Mouse (Mus musculus) testis, postnatal 14 days (tissue): ENCODE measurements at regions not wholly inside any gene's neighbourhood (a gene's known extent, or its start where the extent isn't known, plus 50 kb on each side); places are given as distances from the start of the nearest gene placed in this dataset.
"Not testable (repeated sequence)": the region's sequence is repeated elsewhere in the genome, so short reads cannot be mapped to it uniquely, and the experiment has no call there.

ENCODE experiments used
- DNase-seq: peaks from one replicate; pipeline ENCODE4 v3.0.0; 2021; ENCODE audit warnings: low spot score

DNA sequence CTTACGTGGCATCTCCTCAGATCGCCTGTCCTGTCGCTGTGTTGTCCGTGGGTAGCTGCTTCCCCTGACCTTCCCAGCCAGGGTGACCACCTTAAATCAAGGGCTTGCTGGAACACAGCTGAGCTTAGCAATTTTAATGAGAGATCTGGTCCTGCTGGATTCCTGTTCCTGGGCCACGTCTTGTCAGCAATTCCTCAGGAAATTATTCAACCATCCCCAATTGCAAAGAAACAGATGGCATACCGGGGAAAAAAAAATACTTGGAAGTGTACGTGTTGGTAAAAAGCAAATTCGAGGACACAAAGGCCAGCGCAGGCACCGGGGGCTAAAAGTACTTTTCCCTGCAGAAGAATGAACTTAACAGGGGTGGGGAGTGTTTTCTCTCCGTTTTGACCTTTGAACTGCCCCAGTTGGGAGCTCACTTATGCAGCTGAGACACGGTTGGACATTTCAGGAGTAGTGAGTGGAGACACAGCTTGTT is 107.0 kb upstream of the Rhobtb1 start:
- DNase-seq = no peak

DNA sequence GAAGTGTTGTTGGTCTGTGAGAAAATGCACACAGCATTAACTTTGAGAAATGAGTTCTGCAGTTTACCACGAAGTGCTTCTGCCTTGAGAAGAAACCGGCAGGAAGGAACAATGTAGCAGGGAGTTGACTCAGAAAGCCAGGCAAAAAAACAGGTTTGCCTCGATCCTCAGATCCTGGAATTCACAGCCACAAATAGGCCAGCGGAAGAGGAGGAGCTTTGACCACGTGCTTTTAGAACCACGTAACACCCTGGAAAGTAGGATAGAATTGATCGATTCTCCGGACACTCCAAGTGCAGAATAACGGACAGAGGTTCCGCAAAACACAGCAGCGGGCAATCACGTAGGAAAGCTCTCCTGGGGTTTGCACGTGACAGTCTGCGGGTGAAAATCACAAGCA is 106.0 kb upstream of the Rhobtb1 start:
- DNase-seq = no peak

DNA sequence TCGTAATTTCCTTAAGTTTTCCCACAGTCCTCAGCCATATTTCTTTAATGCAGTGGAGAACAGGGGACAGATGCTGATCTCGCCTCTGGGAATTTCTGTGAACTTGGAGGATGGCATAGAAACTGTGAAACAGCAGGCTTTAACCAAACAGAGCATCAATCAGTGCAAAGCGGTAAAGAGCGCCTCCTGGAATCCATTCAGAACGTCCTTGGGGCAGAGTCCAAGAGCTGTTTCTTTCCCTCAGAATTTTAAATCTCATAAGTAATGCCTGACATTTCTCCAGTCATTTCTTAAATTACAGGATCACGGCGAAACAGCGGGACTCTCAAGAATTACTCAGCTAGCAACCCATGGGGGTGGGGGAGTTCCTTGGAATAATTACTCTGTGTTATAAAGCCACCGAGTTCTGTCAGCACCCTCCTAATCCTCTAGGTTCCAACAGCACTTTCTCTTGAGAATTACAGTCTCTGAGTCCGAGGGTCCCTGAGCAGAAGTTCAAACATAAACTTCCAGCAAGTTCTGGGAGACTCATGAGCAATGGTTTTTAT is 105.2 kb upstream of the Rhobtb1 start:
- DNase-seq = no peak

DNA sequence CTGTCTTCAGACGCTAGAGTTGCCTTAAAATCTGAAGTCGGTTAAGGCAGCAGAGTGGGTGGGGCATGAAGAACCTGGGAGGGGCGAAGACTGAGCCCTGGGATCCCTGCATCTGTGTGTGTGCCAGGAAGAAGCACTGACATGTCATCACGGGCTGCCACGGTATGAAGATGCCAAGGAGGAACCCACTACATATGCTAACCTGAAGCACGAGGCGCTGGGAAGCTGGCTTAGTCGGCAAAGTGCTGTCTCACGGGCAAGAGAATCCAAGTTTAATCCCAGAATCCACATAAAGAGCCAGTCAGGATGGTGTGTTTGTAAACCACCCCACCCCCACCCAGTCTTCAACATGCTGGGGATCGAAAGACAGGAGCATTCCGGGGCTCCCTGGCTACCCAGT is 73.2 kb upstream of the Rhobtb1 start:
- DNase-seq = no peak

DNA sequence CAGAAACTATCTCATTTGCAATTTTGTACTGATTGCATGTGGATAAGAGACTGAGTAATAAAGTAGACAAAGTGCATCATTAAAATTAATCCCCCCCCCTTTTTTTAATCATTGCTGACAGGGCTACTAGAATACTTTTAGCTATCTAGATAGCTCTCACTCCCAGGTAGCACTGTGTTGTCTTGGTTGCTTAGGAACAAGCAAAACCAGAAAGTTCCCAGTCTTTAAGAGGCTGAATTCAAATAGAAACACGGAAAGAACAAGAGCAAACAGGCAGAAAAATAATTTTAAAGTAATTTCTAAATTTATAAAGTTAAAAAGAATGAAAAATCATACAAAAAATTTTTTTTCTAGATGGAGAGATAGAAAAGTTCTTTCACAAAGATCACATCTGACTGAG is 65.0 kb upstream of the Rhobtb1 start:
- DNase-seq = no peak

DNA sequence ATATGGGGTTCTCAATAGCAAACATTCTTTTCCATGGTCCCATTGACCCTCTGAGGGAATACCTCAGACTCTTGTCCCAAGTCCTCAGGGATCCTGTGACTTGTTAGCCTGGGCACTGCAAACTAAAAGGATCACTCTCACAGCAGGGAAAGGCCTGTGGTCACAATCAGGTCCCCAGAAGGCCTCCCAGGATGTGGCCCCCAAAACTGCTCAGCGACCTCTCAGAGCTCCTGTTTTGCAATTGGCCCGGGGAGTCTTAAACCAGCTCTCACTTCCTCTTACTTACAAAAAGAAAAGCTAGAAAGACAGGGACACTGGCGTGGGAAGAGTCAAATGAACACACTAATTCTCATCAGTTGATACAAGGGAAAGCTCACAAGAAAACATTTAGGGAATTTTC is 59.4 kb upstream of the Rhobtb1 start:
- no peak for DNase-seq

DNA sequence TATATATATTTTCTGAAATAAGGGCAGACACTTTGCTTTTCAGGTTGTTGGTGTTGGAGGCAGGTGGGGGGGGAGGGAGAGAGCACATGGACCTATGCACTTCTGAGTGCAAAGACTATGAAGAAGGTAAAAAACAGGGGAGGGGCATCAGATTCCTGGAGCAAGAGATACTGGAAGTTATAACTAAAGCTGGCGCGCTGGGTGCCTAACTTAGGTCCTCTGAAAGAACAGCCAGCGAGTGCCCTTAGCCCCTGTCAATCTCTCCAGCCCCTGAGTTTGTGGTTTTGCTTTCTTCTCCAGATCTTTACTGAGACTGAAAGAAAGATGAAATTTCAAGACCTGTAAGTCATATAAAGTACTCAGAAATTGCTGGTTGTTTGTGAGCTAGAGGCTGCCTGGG is 51.2 kb upstream of the Rhobtb1 start:
- DNase-seq = no peak

DNA sequence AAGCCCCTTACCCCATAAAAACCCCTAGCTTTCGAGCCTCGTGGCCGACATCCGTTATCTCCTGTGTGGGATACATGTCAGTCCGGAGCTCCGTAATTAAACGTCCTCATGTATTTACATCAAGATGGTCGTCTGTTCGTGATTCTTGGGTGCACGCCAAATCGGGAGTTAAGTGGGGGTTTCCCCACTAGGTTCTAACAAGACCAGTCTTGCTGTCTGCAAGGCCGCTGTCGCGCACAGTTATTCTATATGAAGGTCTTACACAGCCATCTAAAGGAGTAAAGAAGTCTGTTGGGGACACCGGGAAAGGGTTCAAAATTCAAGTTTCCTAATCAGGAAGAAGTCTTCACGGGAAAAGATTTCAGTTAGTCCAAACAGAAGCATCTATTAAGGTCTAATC is 50.5 kb upstream of the Rhobtb1 start:
- not testable (repeated sequence) for DNase-seq
